In genomic region chr10:90834306-90834705, GRCm38 (mm10) we compare ENCODE assay signal across 26 mouse cellular contexts.
DNase-seq lines count a peak whose midpoint lies in the region.
"Had no signal": no experiment of that assay in that cellular context is flagged by ENCODE, and none has a peak within 500 bp of the region (broad histone marks: within the 10 kb centered on the region; RNA-seq: fewer than 3 reads in every experiment).

No protein-coding gene starts in this region.

- no peaks in the 10 kb centered on the region for H3K36me3 ChIP-seq in embryonic facial prominence, embryonic 10.5 days (replicated peaks)
- H3K36me3 ChIP-seq: forebrain, embryonic 10.5 days; heart, embryonic 15.5 days; hindbrain, embryonic 10.5 days; limb, embryonic 10.5 days; midbrain, embryonic 13.5 days; neural tube, embryonic 15.5 days; stomach, embryonic 15.5 days had no signal

- 29% methylated on average over 5 of the region's 5 CpGs for WGBS in embryonic facial prominence, embryonic 10.5 days

- H3K9me3 ChIP-seq in embryonic facial prominence, embryonic 10.5 days: no peaks in the 10 kb centered on the region
- H3K9me3 ChIP-seq: forebrain, embryonic 10.5 days; heart, embryonic 15.5 days; hindbrain, embryonic 10.5 days; limb, embryonic 10.5 days; midbrain, embryonic 13.5 days; neural tube, embryonic 15.5 days; stomach, embryonic 15.5 days had no signal

- peaks cover 41% of the 10 kb centered on the region for H3K27me3 ChIP-seq in embryonic facial prominence, embryonic 10.5 days (replicated peaks; ENCODE audit: low read depth, poor library complexity, severe bottlenecking)
- H3K27me3 ChIP-seq: neural tube, embryonic 15.5 days had no signal

- intact Hi-C loops in heart, postnatal 25 days (cut with DNase I): no loop called here

- peak; percentile 68 for DNase-seq in heart, adult 11 months
- DNase-seq in heart, postnatal 25 days (ENCODE audit: low spot score): no peak
- DNase-seq in right cerebral cortex, postnatal 36 days (ENCODE audit: low spot score in 2 of 2): peak; percentile 31 to 57
- no peak for DNase-seq in right cerebral cortex, postnatal 4 days
- DNase-seq in embryonic facial prominence, embryonic 10.5 days (ENCODE audit: low spot score): peak; percentile 11
- no peak for DNase-seq in spleen, postnatal 4 days (ENCODE audit: low spot score in 2 of 2)
- no peak for DNase-seq in neural tube, embryonic 10.5 days (ENCODE audit: extremely low spot score, low spot score)
- DNase-seq: adrenal gland, postnatal 14 days; B cell, adult 2 months; cerebellum, adult 11 months; cerebellum, postnatal 10 days; gastrocnemius, postnatal 25 days; kidney, adult 2 months; kidney, postnatal 14 days; liver, postnatal 0 days; lung, postnatal 14 days; spleen, adult 18-20 months; thymus, adult 18-20 months; thymus, postnatal 4 days had no signal

- H3K27ac ChIP-seq in embryonic facial prominence, embryonic 10.5 days (replicated peaks): no peak overlapping the region
- H3K27ac ChIP-seq: forebrain, embryonic 10.5 days; heart, embryonic 15.5 days; hindbrain, embryonic 10.5 days; limb, embryonic 10.5 days; midbrain, embryonic 13.5 days; neural tube, embryonic 15.5 days; stomach, embryonic 15.5 days had no signal

- H3K4me3 ChIP-seq in embryonic facial prominence, embryonic 10.5 days: no peak overlapping the region
- H3K4me3 ChIP-seq: forebrain, embryonic 10.5 days; heart, embryonic 15.5 days; hindbrain, embryonic 10.5 days; limb, embryonic 10.5 days; midbrain, embryonic 13.5 days; neural tube, embryonic 15.5 days; stomach, embryonic 15.5 days had no signal

- peaks cover 10% of the 10 kb centered on the region; the same call in 1 of the 2 replicates for H3K4me1 ChIP-seq in embryonic facial prominence, embryonic 10.5 days
- H3K4me1 ChIP-seq: stomach, embryonic 15.5 days had no signal

Comparison
In these comparisons a context has a peak if more than half of its experiments do, and no peak if none do; other contexts are left out.
1. DNase-seq: peak in heart, adult 11 months (single experiment), right cerebral cortex, postnatal 36 days (2 of 2) and embryonic facial prominence, embryonic 10.5 days (single experiment); none in heart, postnatal 25 days (single experiment), right cerebral cortex, postnatal 4 days (single experiment), spleen, postnatal 4 days (0 of 2) and neural tube, embryonic 10.5 days (single experiment).